In genomic region chr14:59250350-59250749, GRCm38 (mm10) we compare ENCODE assay signal across 20 mouse cellular contexts. TPM values are rescaled to one million over a fixed set of nuclear protein-coding genes. Genes with fewer than 3 reads are reported as not detected.
DNase-seq lines count a peak whose midpoint lies in the region; ATAC-seq and TF ChIP-seq lines count a peak whose summit lies in the region.
"Not testable (repeated sequence)": the region's sequence is repeated elsewhere in the genome, so short reads cannot be mapped to it uniquely, and the experiment has no call there.
"Had no signal": no experiment of that assay in that cellular context is flagged by ENCODE, and none has a peak within 500 bp of the region (broad histone marks: within the 10 kb centered on the region; RNA-seq: fewer than 3 reads in every experiment).

No protein-coding gene starts in this region.

- DNase-seq in CH12.LX (ENCODE audit: extremely low read depth); liver, postnatal 0 days: not testable (repeated sequence)
- peak; percentile 47 for DNase-seq in brain, embryonic 14.5 days (ENCODE audit: low read depth)
- peak; percentile 22 for DNase-seq in embryonic facial prominence, embryonic 11.5 days (ENCODE audit: low spot score)
- peak; percentile 18 for DNase-seq in heart, postnatal 4 days
- peak; percentile 34 to 37 for DNase-seq in kidney, postnatal 4 days
- peak; percentile 71 for DNase-seq in midbrain, postnatal 0 days (ENCODE audit: low spot score)
- DNase-seq in stomach, postnatal 0 days (ENCODE audit: low spot score): peak; percentile 35

- not testable (repeated sequence) for TF ChIP-seq POLR2A in CH12.LX (IDR thresholded peaks at IDR 0.05; ENCODE audit: low read depth, low read length); brain, embryonic 14.5 days (IDR thresholded peaks at IDR 0.05; ENCODE audit: borderline replicate concordance, extremely low read depth, insufficient read depth, insufficient read length, poor library complexity, severe bottlenecking)

- in situ Hi-C loops in CH12.LX (cut with MboI; ENCODE audit: low pct_ligation_motif_present, low pct_unique_long_range_greater_than_20kb, low sequenced_read_pairs): not testable (repeated sequence)

- peak in 1 of 2 experiments; percentile 60; a peak in 2 of 4 replicates for TF ChIP-seq CTCF in CH12.LX (conservative IDR thresholded peaks at IDR 0.05 in 1 of 2, IDR thresholded peaks at IDR 0.05 in 1 of 2; ENCODE audit: low read depth in 2 of 2, low read length in 2 of 2)
- TF ChIP-seq CTCF in brain, embryonic 14.5 days (IDR thresholded peaks at IDR 0.05; ENCODE audit: borderline replicate concordance, extremely low read depth, insufficient read depth, insufficient read length): peak; percentile 24; the same call in 1 of the 2 replicates
- peak; percentile 43 for TF ChIP-seq CTCF in liver, postnatal 0 days (IDR thresholded peaks at IDR 0.05; ENCODE audit: low read depth)
- TF ChIP-seq CTCF in midbrain, postnatal 0 days (IDR thresholded peaks at IDR 0.05): peak; percentile 70
- TF ChIP-seq CTCF in stomach, postnatal 0 days (IDR thresholded peaks at IDR 0.05; ENCODE audit: low read depth): peak; percentile 71

- H3K27me3 ChIP-seq in CH12.LX (replicated peaks); embryonic facial prominence, embryonic 11.5 days (ENCODE audit: control insufficient read depth, insufficient read depth, low read length); liver, postnatal 0 days (ENCODE audit: insufficient read depth, low read length); midbrain, postnatal 0 days (ENCODE audit: insufficient read depth, low read length); stomach, postnatal 0 days (ENCODE audit: control insufficient read depth, insufficient read depth, low read length): not testable (repeated sequence)

- H3K9me3 ChIP-seq in CH12.LX (replicated peaks; ENCODE audit: low read length); embryonic facial prominence, embryonic 11.5 days (replicated peaks; ENCODE audit: control insufficient read depth, low read length); liver, postnatal 0 days (ENCODE audit: low read length); midbrain, postnatal 0 days (ENCODE audit: low read length); stomach, postnatal 0 days (ENCODE audit: control insufficient read depth, low read length): not testable (repeated sequence)

- peak; percentile 58 for TF ChIP-seq RAD21 in CH12.LX (IDR thresholded peaks at IDR 0.05; ENCODE audit: low read depth, low read length)

- TF ChIP-seq EP300 in CH12.LX (IDR thresholded peaks at IDR 0.05; ENCODE audit: low read length); liver, postnatal 0 days (IDR thresholded peaks at IDR 0.05; ENCODE audit: low read depth); stomach, postnatal 0 days (optimal IDR thresholded peaks at IDR 0.05): not testable (repeated sequence)

- 58% methylated on average over 5 of the region's 5 CpGs for WGBS in embryonic facial prominence, embryonic 11.5 days
- WGBS in liver, postnatal 0 days (ENCODE audit: insufficient replicate concordance): 66% methylated on average over 5 of the region's 5 CpGs
- 68% methylated on average over 5 of the region's 5 CpGs for WGBS in midbrain, postnatal 0 days
- WGBS in stomach, postnatal 0 days: 51% methylated on average over 5 of the region's 5 CpGs

- dilution Hi-C loops in CH12.LX (cut with MboI; ENCODE audit: extremely low pct_ligation_motif_present, extremely low pct_unique_long_range_greater_than_20kb, low sequenced_read_pairs): not testable (repeated sequence)

- not testable (repeated sequence) for ATAC-seq in embryonic facial prominence, embryonic 11.5 days (replicated peaks; ENCODE audit: insufficient number of reproducible peaks, low FRiP score, low TSS enrichment, low read depth); liver, postnatal 0 days; midbrain, postnatal 0 days (ENCODE audit: low FRiP score); stomach, postnatal 0 days (ENCODE audit: low FRiP score, low TSS enrichment)

- H3K79me2 ChIP-seq in CH12.LX (replicated peaks; ENCODE audit: control insufficient read depth, extremely low read depth, insufficient read depth, poor library complexity, severe bottlenecking): not testable (repeated sequence)

- H3K4me2 ChIP-seq in CH12.LX (ENCODE audit: insufficient read depth, low read depth, poor library complexity, severe bottlenecking); embryonic facial prominence, embryonic 11.5 days (ENCODE audit: low read depth, low read length); liver, postnatal 0 days (ENCODE audit: low read depth, low read length); midbrain, postnatal 0 days (ENCODE audit: low read depth, low read length, poor library complexity, severe bottlenecking); stomach, postnatal 0 days (replicated peaks; ENCODE audit: low read depth): not testable (repeated sequence)

- H3K4me3 ChIP-seq in CH12.LX (replicated peaks in 1 of 3; ENCODE audit: low read depth in 2 of 3, low read length in 2 of 3, poor library complexity in 1 of 3); embryonic facial prominence, embryonic 11.5 days (ENCODE audit: low read depth, low read length); liver, postnatal 0 days (ENCODE audit: low read depth, low read length); midbrain, postnatal 0 days (ENCODE audit: low read depth, low read length); stomach, postnatal 0 days (ENCODE audit: low read depth, low read length): not testable (repeated sequence)

- H3K36me3 ChIP-seq in CH12.LX (replicated peaks in 1 of 2; ENCODE audit: control insufficient read depth in 1 of 2, insufficient read depth in 1 of 2, low read length in 1 of 2); embryonic facial prominence, embryonic 11.5 days (replicated peaks; ENCODE audit: control insufficient read depth, insufficient read depth, low read depth, low read length); liver, postnatal 0 days (replicated peaks; ENCODE audit: insufficient read depth, low read length); midbrain, postnatal 0 days (ENCODE audit: insufficient read depth, low read length); stomach, postnatal 0 days (ENCODE audit: control insufficient read depth, insufficient read depth, low read length): not testable (repeated sequence)

- not testable (repeated sequence) for H3K27ac ChIP-seq in CH12.LX (ENCODE audit: insufficient read depth, low read depth); embryonic facial prominence, embryonic 11.5 days (replicated peaks; ENCODE audit: low read depth, low read length); liver, postnatal 0 days (ENCODE audit: low read depth); midbrain, postnatal 0 days (ENCODE audit: low read depth, low read length); stomach, postnatal 0 days (replicated peaks)

- H3K4me1 ChIP-seq in CH12.LX (ENCODE audit: control insufficient read depth in 1 of 2, insufficient read depth in 2 of 2); embryonic facial prominence, embryonic 11.5 days (ENCODE audit: control insufficient read depth, insufficient read depth, low read length); liver, postnatal 0 days (ENCODE audit: insufficient read depth); midbrain, postnatal 0 days (ENCODE audit: insufficient read depth, low read length); stomach, postnatal 0 days (replicated peaks; ENCODE audit: control insufficient read depth, insufficient read depth): not testable (repeated sequence)

- H3K9ac ChIP-seq in CH12.LX (ENCODE audit: insufficient read depth, low read depth); embryonic facial prominence, embryonic 11.5 days (replicated peaks; ENCODE audit: low read length); liver, postnatal 0 days (replicated peaks); midbrain, postnatal 0 days (replicated peaks; ENCODE audit: low read length, poor library complexity, severe bottlenecking); stomach, postnatal 0 days (ENCODE audit: low read length): not testable (repeated sequence)

RNA-seq across cellular contexts. Expression of gene Gm6904, which starts 9.7 kb away (rescaled TPM):
- total RNA-seq in CH12.LX (2012; rRNA removed) (0.42 and 1.2 TPM in 2 replicates), CH12.LX (2014; rRNA removed) (0.92 and 1.0 TPM in 2 replicates)
- 0.49 and 1.1 TPM in 2 replicates for polyA plus RNA-seq in CH12.LX (2012; ENCODE audit: insufficient read length, low read depth)
- not detected in 2 replicates for polyA plus RNA-seq in brain, embryonic 14.5 days (2012; rRNA removed)
- polyA plus RNA-seq in embryonic facial prominence, embryonic 11.5 days (2014; fragmentation: Nextera tagmentation; extraction: Ambion mirVana): not detected in 2 replicates
- not detected for total RNA-seq in heart, postnatal 4 days (2021)
- polyA plus RNA-seq in liver, postnatal 0 days (2015; fragmentation: Nextera tagmentation; extraction: Ambion mirVana): not detected in 2 replicates
- 0.76 TPM in 1 of 2 replicates, not detected in the other for total RNA-seq in midbrain, postnatal 0 days (2014; rRNA removed)
- polyA plus RNA-seq in midbrain, postnatal 0 days (2015; fragmentation: Nextera tagmentation; extraction: Ambion mirVana): not detected in 2 replicates
- polyA plus RNA-seq in stomach, postnatal 0 days (2015; fragmentation: Nextera tagmentation; extraction: Ambion mirVana): not detected in 2 replicates
- total RNA-seq: gastrocnemius, postnatal 36 days; layer of hippocampus, adult 18-20 months; left cerebral cortex, postnatal 10 days had no signal
- polyA plus RNA-seq: adrenal gland, adult 2 months; erythroblast, embryonic 14.5 days; frontal cortex, adult 2 months; heart, embryonic 12.5 days; hindbrain, embryonic 10.5 days; intestine, embryonic 16.5 days; liver, embryonic 11.5 days; midbrain, embryonic 16.5 days; neural tube, embryonic 13.5 days had no signal

RNA-seq across cellular contexts. Expression of gene Phf11a, which starts 47.0 kb away (rescaled TPM):
- total RNA-seq in CH12.LX (2012; rRNA removed) (11.2 and 14.6 TPM in 2 replicates), CH12.LX (2014; rRNA removed) (41.1 and 41.4 TPM in 2 replicates)
- 35.1 and 48.4 TPM in 2 replicates for polyA plus RNA-seq in CH12.LX (2012; ENCODE audit: insufficient read length, low read depth)
- polyA plus RNA-seq in brain, embryonic 14.5 days (2012; rRNA removed): not detected in 2 replicates
- polyA plus RNA-seq in embryonic facial prominence, embryonic 11.5 days (2014; fragmentation: Nextera tagmentation; extraction: Ambion mirVana): not detected in 2 replicates
- total RNA-seq in heart, postnatal 4 days (2021): under 1 TPM; 0.19 to 0.32 TPM
- 0.30 and 0.56 TPM in 2 replicates for polyA plus RNA-seq in liver, postnatal 0 days (2015; fragmentation: Nextera tagmentation; extraction: Ambion mirVana)
- not detected in 2 replicates for total RNA-seq in midbrain, postnatal 0 days (2014; rRNA removed)
- polyA plus RNA-seq in midbrain, postnatal 0 days (2015; fragmentation: Nextera tagmentation; extraction: Ambion mirVana): not detected in 2 replicates
- not detected in 2 replicates for polyA plus RNA-seq in stomach, postnatal 0 days (2015; fragmentation: Nextera tagmentation; extraction: Ambion mirVana)
- total RNA-seq: gastrocnemius, postnatal 36 days; layer of hippocampus, adult 18-20 months; left cerebral cortex, postnatal 10 days had no signal
- polyA plus RNA-seq: erythroblast, embryonic 14.5 days; frontal cortex, adult 2 months; heart, embryonic 12.5 days; hindbrain, embryonic 10.5 days; liver, embryonic 11.5 days; midbrain, embryonic 16.5 days; neural tube, embryonic 13.5 days had no signal

RNA-seq across cellular contexts. Expression of gene Rcbtb1, which starts 49.3 kb away (rescaled TPM):
- total RNA-seq in CH12.LX (2012; rRNA removed) (24.5 and 26.0 TPM in 2 replicates), CH12.LX (2014; rRNA removed) (31.7 and 33.1 TPM in 2 replicates)
- 34.9 and 41.7 TPM in 2 replicates for polyA plus RNA-seq in CH12.LX (2012; ENCODE audit: insufficient read length, low read depth)
- polyA plus RNA-seq in brain, embryonic 14.5 days (2012; rRNA removed): 57.1 and 57.7 TPM in 2 replicates
- polyA plus RNA-seq in embryonic facial prominence, embryonic 11.5 days (2014; fragmentation: Nextera tagmentation; extraction: Ambion mirVana): 98.7 and 105 TPM in 2 replicates
- 10 to 100 TPM; 17.3 to 18.0 TPM for total RNA-seq in heart, postnatal 4 days (2021)
- 16.1 and 16.5 TPM in 2 replicates for polyA plus RNA-seq in liver, postnatal 0 days (2015; fragmentation: Nextera tagmentation; extraction: Ambion mirVana)
- total RNA-seq in midbrain, postnatal 0 days (2014; rRNA removed): 32.1 and 41.4 TPM in 2 replicates
- 29.2 and 32.2 TPM in 2 replicates for polyA plus RNA-seq in midbrain, postnatal 0 days (2015; fragmentation: Nextera tagmentation; extraction: Ambion mirVana)
- 16.1 and 18.6 TPM in 2 replicates for polyA plus RNA-seq in stomach, postnatal 0 days (2015; fragmentation: Nextera tagmentation; extraction: Ambion mirVana)

Comparison
In these comparisons a context has a peak if more than half of its experiments do, and no peak if none do; other contexts are left out.
1. RNA of gene Phf11a, which starts 47.0 kb away (polyA plus RNA-seq): 35.1 to 48.4 TPM in CH12.LX; 0.30 to 0.56 TPM in liver, postnatal 0 days, not detected in embryonic facial prominence, embryonic 11.5 days, not detected in stomach, postnatal 0 days, not detected in brain, embryonic 14.5 days and not detected in midbrain, postnatal 0 days; every median in the first group is over 10 times any median in the second.